Mouse (Mus musculus): ENCODE measurements around the gene Rfpl4. TPM values are rescaled to one million over a fixed set of nuclear protein-coding genes. Genes with fewer than 3 reads are reported as not detected.
A peak's percentile ranks its signal among the peaks of the same experiment; 100 is the strongest.

Gene Rfpl4
- total and polyA plus RNA-seq, 2 experiments from 2014 or later = not detected

- Histone ChIP-seq H3K9ac (replicated peaks; ENCODE audit: low read depth, low read length) (no peak overlapping the region), H3K4me1 (ENCODE audit: control insufficient read depth, insufficient read depth) (no peaks in the 10 kb centered on the region), H3K27me3 (ENCODE audit: control insufficient read depth, insufficient read depth, low read length) (no peaks in the 10 kb centered on the region), H3K4me3 (ENCODE audit: low read depth, low read length) (no peak overlapping the region), H3K36me3 (replicated peaks; ENCODE audit: control insufficient read depth, insufficient read depth, low read length) (no peaks in the 10 kb centered on the region), H3K27ac (ENCODE audit: low read depth) (no peak overlapping the region), H3K4me2 (ENCODE audit: low read depth, low read length) (no peak overlapping the region), H3K9me3 (replicated peaks; ENCODE audit: control insufficient read depth, low read length) (no peaks in the 10 kb centered on the region)
- WGBS = 78% methylated on average over 8 of the region's 8 CpGs
- no peak for ATAC-seq (ENCODE audit: insufficient read depth, low read depth)
- DNase-seq (ENCODE audit: low spot score) = no peak
- TF ChIP-seq EP300 (IDR thresholded peaks at IDR 0.05; ENCODE audit: low read depth) (no peak), CTCF (IDR thresholded peaks at IDR 0.05; ENCODE audit: low read depth) (no peak)
These were observed 7.4 kb downstream of the Rfpl4 start for GRCm38 (mm10) chr7:5109301-5109700.

DNA sequence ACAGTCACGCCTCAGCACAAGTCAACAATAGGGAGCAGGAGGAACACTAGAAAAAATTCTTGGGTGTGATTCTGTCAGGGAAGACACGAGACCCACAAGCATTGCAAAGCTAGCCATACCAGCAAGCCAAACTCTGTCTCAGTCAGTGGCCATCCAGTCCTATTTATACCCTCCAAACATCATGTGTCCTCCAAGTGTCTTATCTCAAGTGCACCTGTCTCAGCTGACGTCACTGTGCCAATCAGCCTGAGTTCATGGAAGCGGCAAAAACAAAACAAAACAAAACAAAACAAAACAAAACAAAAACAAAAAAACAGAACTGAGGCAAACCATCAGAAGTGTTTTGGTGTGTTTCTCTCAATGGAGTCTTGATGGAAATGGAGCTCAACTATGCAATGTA is 8.5 kb downstream of the Rfpl4 start:
- Histone ChIP-seq H3K36me3 (replicated peaks; ENCODE audit: control insufficient read depth, insufficient read depth, low read length) (no peaks in the 10 kb centered on the region), H3K4me2 (ENCODE audit: low read depth, low read length) (no peak overlapping the region), H3K9me3 (replicated peaks; ENCODE audit: control insufficient read depth, low read length) (no peaks in the 10 kb centered on the region), H3K27me3 (ENCODE audit: control insufficient read depth, insufficient read depth, low read length) (no peaks in the 10 kb centered on the region), H3K4me3 (ENCODE audit: low read depth, low read length) (no peak overlapping the region), H3K4me1 (ENCODE audit: control insufficient read depth, insufficient read depth) (no peaks in the 10 kb centered on the region), H3K9ac (replicated peaks; ENCODE audit: low read depth, low read length) (no peak overlapping the region), H3K27ac (ENCODE audit: low read depth) (0 out of 2 replicates have a peak overlapping the region, but pooled peaks have one; percentile 11)
- ATAC-seq (ENCODE audit: insufficient read depth, low read depth) (peak; percentile 71), DNase-seq (ENCODE audit: low spot score) (peak; percentile 17)
- TF ChIP-seq CTCF (IDR thresholded peaks at IDR 0.05; ENCODE audit: low read depth) (no peak), EP300 (IDR thresholded peaks at IDR 0.05; ENCODE audit: low read depth) (no peak)
- WGBS = 42% methylated on average over 4 of the region's 4 CpGs

GRCm38 (mm10) chr7:5102564-5102963 is 14.2 kb downstream of the Rfpl4 start:
- no peak overlapping the region for H3K4me3 ChIP-seq (ENCODE audit: low read depth, low read length)
- WGBS = 82% methylated on average over 2 of the region's 2 CpGs
- no peaks in the 10 kb centered on the region for H3K4me1 ChIP-seq (ENCODE audit: control insufficient read depth, insufficient read depth)
- no peak for DNase-seq (ENCODE audit: low spot score)
- no peak for ATAC-seq (ENCODE audit: insufficient read depth, low read depth)
- H3K27ac ChIP-seq (ENCODE audit: low read depth) = no peak overlapping the region
- peaks cover 10% of the 10 kb centered on the region for H3K36me3 ChIP-seq (replicated peaks; ENCODE audit: control insufficient read depth, insufficient read depth, low read length)
- no peak overlapping the region for H3K4me2 ChIP-seq (ENCODE audit: low read depth, low read length)
- no peak overlapping the region for H3K9ac ChIP-seq (replicated peaks; ENCODE audit: low read depth, low read length)
- no peaks in the 10 kb centered on the region for H3K9me3 ChIP-seq (replicated peaks; ENCODE audit: control insufficient read depth, low read length)
- TF ChIP-seq EP300 (IDR thresholded peaks at IDR 0.05; ENCODE audit: low read depth) = no peak
- TF ChIP-seq CTCF (IDR thresholded peaks at IDR 0.05; ENCODE audit: low read depth) = no peak
- H3K27me3 ChIP-seq (ENCODE audit: control insufficient read depth, insufficient read depth, low read length) = no peaks in the 10 kb centered on the region

DNA sequence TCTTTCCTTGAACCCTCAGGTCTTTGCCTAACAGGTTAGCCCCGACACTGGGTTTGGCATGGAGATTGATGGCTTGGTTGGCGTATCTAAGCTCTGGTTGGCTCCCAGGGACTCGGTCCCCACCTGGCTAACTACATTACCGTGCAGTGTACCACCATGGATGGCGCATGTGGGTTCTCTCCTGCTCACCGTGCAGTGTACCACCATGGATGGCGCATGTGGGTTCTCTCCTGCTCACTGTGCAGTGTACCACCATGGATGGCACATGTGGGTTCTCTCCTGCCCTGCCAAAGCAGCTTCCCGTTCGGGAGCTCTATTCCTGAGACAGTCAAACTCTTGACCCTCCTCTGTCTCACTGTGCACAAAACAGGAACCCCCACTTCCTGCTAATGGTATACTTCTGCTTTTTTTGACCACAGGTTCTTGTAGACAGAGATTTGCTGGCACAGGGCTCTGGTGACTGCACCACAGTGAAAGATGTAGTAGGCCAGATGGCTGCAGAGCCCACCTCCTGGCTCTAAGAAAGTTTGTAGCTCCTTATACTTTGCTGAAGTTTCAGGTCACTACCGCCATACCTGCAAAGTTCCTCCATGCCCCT is 15.6 kb downstream of the Rfpl4 start:
- no peak overlapping the region for H3K4me2 ChIP-seq (ENCODE audit: low read depth, low read length)
- H3K4me3 ChIP-seq (ENCODE audit: low read depth, low read length) = no peak overlapping the region
- H3K9ac ChIP-seq (replicated peaks; ENCODE audit: low read depth, low read length) = no peak overlapping the region
- TF ChIP-seq EP300 (IDR thresholded peaks at IDR 0.05; ENCODE audit: low read depth) (no peak), CTCF (IDR thresholded peaks at IDR 0.05; ENCODE audit: low read depth) (no peak)
- no peak overlapping the region for H3K27ac ChIP-seq (ENCODE audit: low read depth)
- H3K9me3 ChIP-seq (replicated peaks; ENCODE audit: control insufficient read depth, low read length) = no peaks in the 10 kb centered on the region
- no peak for DNase-seq (ENCODE audit: low spot score)
- H3K36me3 ChIP-seq (replicated peaks; ENCODE audit: control insufficient read depth, insufficient read depth, low read length) = peaks cover 24% of the 10 kb centered on the region
- no peak for ATAC-seq (ENCODE audit: insufficient read depth, low read depth)
- no peaks in the 10 kb centered on the region for H3K27me3 ChIP-seq (ENCODE audit: control insufficient read depth, insufficient read depth, low read length)
- H3K4me1 ChIP-seq (ENCODE audit: control insufficient read depth, insufficient read depth) = no peaks in the 10 kb centered on the region
- 79% methylated on average over 10 of the region's 10 CpGs for WGBS

DNA sequence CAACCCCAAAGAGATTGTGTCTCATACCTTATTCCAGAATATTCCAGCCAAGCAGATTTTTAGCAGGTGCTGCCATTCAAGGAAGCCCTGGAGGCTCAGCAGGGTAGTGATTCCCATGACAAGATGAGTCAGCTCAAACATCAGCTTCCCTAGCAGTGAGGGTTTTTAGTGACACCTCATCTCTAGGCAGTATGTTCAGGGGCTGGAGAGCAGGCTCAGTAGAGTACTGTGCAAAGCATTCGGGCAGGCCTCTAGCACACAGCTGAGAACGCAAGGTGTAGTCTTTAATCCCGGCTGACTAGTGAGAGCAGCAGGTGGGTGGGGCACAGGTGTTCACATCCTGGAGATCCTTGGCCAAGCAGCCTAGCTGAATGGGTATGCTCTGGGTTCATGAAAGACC is 17.0 kb downstream of the Rfpl4 start:
- no peak for ATAC-seq (ENCODE audit: insufficient read depth, low read depth)
- Histone ChIP-seq H3K9me3 (replicated peaks; ENCODE audit: control insufficient read depth, low read length) (no peaks in the 10 kb centered on the region), H3K27me3 (ENCODE audit: control insufficient read depth, insufficient read depth, low read length) (no peaks in the 10 kb centered on the region), H3K27ac (ENCODE audit: low read depth) (no peak overlapping the region), H3K4me3 (ENCODE audit: low read depth, low read length) (no peak overlapping the region), H3K4me2 (ENCODE audit: low read depth, low read length) (no peak overlapping the region), H3K4me1 (ENCODE audit: control insufficient read depth, insufficient read depth) (no peaks in the 10 kb centered on the region), H3K36me3 (replicated peaks; ENCODE audit: control insufficient read depth, insufficient read depth, low read length) (peaks cover 38% of the 10 kb centered on the region), H3K9ac (replicated peaks; ENCODE audit: low read depth, low read length) (no peak overlapping the region)
- TF ChIP-seq CTCF (IDR thresholded peaks at IDR 0.05; ENCODE audit: low read depth) (no peak), EP300 (IDR thresholded peaks at IDR 0.05; ENCODE audit: low read depth) (no peak)
- WGBS = 74% methylated on average over 3 of the region's 3 CpGs
- DNase-seq (ENCODE audit: low spot score) = no peak

DNA sequence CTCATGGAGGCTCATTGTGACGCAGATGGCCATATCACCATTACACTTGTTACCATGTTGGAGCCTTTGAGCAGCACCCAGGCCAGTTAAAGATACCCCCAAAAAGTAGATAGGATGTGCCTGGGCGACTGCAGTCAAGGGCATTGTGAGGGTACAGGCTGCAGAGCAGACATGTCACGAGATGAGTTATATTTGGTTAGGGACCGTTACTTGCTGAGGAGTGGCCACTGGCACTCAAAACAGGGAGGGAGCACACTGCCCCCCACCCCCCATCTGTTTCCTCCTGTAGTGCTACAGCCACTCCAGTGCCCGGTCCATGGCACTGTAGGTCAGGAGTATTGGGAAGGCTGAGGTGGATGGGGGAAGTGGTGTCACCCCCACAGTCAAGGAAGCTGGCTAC is 18.0 kb downstream of the Rfpl4 start:
- Histone ChIP-seq H3K9me3 (replicated peaks; ENCODE audit: control insufficient read depth, low read length) (no peaks in the 10 kb centered on the region), H3K4me1 (ENCODE audit: control insufficient read depth, insufficient read depth) (no peaks in the 10 kb centered on the region), H3K4me2 (ENCODE audit: low read depth, low read length) (no peak overlapping the region), H3K27ac (ENCODE audit: low read depth) (peak overlapping the region; percentile 30; the same call in 1 of the 2 replicates), H3K9ac (replicated peaks; ENCODE audit: low read depth, low read length) (no peak overlapping the region), H3K36me3 (replicated peaks; ENCODE audit: control insufficient read depth, insufficient read depth, low read length) (peaks cover 48% of the 10 kb centered on the region), H3K4me3 (ENCODE audit: low read depth, low read length) (no peak overlapping the region), H3K27me3 (ENCODE audit: control insufficient read depth, insufficient read depth, low read length) (no peaks in the 10 kb centered on the region)
- DNase-seq (ENCODE audit: low spot score) (no peak), ATAC-seq (ENCODE audit: insufficient read depth, low read depth) (no peak)
- WGBS = 60% methylated on average over 5 of the region's 5 CpGs
- TF ChIP-seq EP300 (IDR thresholded peaks at IDR 0.05; ENCODE audit: low read depth) = peak; percentile 46; the same call in 1 of the 2 replicates
- no peak for TF ChIP-seq CTCF (IDR thresholded peaks at IDR 0.05; ENCODE audit: low read depth)

Measured in heart, postnatal 0 days (tissue).